Mouse (Mus musculus): ENCODE measurements around the gene Cntnap2. TPM values are rescaled to one million over a fixed set of nuclear protein-coding genes. Genes with fewer than 3 reads are reported as not detected.
"Not testable (repeated sequence)": the region's sequence is repeated elsewhere in the genome, so short reads cannot be mapped to it uniquely, and the experiment has no call there.

The Cntnap2 gene
- polyA plus RNA-seq, 3 experiments from 2014 or later = not detected

DNA sequence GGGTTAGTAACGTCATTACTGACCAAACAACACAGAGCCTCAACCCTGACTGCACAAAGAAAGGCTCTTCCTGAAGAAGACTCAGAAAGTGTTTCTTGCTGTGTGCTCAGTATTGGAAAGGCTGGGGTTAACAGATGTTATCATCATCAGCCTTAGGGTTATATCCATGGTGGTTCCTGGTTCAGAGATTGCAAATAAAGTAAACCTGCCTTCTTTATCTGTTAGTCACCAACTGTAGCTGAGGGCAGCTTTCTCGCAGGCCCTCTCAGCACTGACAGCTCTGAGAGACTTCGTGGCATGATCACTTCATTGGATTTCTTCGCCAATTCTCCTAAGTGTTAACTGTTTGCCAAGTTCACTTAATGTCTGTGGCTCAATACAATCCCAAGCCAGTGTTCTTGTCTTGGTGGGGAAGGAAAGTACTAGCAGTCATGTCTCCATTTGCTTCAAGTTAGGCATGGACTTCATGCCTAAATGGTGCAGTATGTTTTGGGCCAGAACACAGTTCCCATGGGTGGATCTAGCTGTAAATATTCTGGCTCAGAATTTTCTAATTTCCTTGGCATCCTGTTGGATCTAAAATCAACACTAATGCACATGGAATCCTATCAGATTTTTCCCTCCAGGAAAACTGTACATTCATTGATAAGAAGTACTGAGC, 2197.2 kb downstream of the Cntnap2 start:
- no peak for ATAC-seq

DNA sequence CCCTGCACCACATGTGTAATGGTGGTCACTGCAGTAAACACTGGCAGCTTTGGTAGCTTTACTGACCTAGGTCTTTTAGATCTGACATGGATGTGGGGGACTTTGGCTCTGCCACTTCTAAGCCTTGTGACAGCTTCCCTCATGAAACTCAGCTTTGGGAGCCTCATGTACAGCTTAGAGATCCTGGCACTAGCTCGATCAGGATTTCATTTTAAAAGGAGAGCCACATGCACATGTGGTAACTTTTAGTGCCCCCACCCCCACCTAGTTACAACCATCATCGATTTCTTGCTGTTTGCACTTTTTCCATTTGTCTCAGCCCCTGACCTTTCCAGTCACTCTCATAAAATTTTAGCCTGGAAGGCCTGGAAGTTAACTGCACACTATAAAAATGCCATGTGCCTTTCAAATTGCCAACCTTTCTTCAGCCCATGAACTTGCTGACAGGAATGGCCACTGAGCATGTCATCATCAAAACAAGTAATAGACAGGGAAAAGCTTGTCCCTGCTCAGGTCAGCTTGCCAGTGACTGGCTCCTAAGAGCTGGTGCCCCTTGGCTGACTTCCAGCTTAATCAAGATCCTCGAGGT, 2197.9 kb downstream of the Cntnap2 start:
- no peak for ATAC-seq

DNA sequence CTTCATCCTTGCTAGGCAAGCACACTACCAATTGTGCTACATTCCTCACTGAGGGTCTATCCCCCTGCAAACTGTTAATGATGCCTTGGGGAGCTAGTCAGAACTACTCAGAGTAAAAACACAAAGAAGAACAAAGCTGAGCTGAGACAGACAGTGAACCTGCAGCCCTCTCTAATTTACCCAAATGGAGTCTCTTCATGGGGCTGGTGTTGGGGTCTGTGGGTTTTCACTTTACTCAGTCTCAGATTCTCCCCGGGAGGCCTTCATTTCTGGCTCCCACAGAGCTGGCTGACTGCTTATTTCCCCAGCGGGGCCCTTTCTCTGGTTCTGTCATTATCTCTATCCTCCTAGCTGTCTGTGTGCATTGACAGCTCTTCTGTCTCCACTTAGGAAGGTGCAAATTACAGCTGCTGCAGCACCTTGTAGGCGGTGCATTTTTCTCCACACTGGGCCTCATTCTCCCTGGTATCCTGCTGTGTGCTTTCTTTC, 2200.5 kb downstream of the Cntnap2 start:
- ATAC-seq = no peak

DNA sequence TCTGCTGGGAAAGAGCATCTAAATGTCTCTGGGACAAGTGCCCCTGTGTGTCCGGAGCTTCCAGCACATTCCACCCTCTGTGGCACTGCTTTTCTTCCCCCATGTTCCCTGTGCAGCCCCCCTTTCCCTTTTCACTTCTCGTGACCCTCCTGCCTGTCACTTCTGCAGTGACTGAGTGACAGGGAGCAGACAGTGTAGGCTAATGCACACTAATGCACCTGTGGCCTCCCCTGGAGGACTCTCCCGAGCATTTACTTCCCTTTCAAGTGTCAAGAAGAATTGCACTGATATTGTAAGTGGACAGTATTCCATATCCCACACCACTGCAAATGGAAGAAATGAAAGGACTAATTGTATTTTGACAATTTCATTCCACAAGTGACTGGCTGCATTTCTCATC, 2208.1 kb downstream of the Cntnap2 start:
- no peak for ATAC-seq

DNA sequence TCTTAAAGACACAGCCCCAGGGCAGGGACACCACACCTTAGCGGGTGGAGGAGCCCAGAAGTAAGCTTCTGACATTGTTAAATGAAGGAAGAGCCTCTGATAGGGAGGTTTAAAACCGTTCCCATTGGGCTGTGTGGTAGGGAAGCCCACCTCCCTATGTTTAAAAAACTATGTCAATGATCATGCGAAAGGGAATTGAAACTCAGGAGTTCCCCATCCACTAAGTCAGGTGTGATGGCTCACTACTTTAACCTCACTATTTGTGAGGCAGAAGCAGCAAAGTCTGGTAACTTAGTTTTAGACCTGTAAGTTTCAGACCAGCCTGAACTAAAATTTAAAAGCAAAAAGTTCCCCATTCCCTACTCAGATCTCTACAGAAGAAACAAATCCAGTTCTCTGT, 2210.3 kb downstream of the Cntnap2 start:
- ATAC-seq = no peak

DNA sequence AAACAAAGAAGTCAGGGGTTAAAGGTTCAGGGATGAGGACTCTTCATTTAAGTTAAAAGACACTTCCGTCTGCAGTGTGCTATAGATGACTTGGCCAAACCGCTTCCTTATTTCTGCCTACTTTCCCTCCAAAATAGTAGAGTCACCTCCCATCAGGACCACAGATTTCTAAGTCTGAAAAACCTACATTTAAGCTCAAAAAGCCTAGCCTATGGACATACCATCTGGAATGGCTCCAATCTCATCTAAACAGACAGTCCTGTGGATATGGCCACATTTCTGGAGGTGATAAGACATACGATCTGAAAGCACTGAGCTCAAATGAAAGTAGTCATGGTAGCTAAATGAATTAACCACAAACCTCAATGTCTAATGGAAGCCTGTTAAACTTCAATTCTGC, 2212.4 kb downstream of the Cntnap2 start:
- no peak for ATAC-seq

DNA sequence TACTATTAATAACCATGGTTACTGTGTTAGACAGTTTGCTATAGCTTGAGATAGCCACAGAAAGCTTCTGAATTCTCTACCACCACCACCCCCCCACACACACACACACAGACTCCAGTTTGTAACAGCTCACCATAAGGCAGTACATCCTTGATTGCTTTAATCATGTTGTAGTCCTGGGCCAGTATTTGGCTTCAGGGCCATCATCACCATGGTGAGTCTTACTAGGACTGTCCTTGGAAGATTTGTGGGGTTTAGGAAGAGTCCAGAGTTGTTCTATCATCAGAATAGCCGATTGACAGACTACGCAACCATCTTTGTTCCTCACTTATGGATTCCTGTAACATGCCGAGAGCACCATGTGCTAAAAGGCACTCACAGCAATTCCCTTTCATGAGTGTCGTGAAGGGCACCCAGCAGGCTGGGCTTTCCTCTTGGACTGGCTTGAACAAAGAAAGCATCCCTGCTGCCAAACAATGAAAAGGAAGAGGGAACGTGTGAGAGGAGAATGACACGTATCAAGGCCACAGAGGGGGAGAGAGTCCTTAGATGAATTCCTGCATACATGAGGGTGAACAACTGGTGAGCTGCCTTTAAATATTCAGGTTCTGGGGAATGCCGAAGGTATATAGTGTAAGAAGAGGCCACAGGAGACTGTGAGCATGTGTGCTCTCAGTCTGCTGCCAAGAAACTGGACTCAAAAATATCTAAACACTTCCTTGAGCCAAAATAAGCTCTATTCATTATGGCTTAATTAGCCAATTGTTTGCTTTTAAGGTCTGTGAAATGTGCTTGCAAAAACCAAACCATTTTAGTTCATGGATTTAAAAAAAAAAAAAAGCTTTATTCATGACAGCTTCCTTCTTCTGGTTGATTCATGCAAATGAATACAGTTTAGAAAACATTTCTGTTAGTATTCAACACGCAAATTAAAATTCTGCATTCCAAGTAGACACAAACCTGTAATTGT, 2213.7 kb downstream of the Cntnap2 start:
- no peak for ATAC-seq

DNA sequence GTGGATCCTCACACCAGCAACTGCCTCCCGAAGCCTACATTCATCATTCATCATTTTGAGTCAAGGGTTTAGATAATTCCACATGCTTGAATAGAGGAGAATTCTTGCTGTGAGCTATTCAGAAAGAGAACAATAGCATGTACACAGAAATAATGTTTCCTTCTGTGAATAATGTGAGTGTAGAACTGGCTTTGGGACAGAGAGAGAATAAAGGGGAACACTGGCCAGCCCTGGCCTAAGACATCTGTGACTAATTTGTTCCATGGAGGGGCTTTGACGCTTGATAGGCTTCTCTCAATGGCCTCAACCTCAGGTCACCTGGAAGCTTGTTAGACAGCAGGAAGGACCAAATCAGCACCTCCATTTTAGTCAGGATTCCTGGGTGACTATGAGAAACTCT, 2215.9 kb downstream of the Cntnap2 start:
- no peak for ATAC-seq

DNA sequence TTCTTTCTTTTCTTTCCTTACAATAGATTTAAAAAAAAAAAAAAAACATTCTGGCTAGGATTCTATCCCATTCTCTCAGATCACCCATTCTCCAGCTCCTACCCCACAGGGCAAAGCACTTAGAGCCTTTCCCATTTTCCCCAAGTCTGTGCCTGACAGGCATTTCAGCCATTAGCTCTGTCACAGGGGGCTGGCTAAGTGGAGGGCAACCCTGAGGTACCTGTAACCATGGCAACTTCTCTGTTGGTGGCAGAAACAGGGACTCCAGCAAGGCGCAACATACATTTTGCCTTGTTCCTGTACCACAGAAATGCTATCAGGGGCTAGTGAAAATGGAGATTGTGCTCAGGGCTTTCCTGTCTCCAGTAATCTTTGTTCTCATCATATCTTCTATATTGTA, 2220.0 kb downstream of the Cntnap2 start:
- no peak for ATAC-seq

DNA sequence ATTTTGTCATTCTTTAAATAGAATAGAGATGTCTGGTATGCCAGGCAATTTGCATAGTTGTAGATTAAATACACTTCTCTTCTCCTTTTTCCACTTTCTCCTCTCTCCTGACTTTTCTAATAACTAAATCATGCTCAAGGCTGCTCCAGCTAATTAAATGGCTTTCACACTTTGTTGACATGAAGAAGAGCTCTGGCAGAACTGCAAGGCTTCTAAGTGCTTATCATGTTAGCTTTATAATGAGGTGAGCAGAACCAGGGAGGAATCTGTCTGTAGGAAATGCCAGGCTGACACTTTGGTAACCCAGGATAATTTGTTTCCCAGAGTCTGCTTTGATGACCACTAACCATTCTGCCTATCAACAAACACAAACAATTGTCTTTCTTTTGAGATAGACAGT, 2222.4 kb downstream of the Cntnap2 start:
- no peak for ATAC-seq

DNA sequence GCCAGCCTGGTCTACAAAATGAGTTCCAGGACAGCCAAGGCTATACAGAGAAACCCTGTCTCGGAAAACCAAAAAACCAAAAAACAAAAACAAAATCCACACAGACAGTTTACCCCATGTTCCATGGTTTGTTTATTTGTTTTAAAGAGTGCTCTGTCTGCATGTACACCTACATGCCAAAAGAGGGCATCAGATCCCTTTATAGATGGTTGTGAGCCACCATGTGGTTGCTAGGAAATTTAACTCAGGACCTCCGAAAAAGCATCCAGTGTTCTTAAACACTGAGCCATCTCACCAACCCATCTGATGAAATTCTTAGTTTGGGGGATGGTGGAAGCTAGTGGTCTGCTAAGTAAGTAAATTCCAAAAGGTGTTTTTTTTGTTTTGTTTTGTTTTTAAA, 2225.6 kb downstream of the Cntnap2 start:
- no peak for ATAC-seq

DNA sequence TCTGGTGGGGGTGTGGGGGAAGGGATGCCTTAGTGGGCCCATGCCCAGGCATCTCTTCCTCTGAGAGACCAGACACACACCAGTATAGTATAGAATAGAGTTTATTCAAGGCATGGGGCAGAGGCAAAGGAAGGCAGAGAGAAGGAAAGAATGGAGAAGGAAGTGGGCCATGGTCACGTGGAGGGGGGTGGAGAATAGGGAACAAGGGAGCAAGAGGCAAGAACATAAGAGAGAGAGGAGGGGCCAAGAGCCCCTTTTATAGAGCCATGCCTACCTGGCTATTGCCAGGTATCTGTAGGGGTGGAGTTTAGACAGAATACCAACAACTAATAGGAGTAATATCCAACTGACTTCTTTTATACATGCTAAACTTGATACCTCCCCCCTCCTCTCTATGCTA, 2226.6 kb downstream of the Cntnap2 start:
- ATAC-seq = no peak

DNA sequence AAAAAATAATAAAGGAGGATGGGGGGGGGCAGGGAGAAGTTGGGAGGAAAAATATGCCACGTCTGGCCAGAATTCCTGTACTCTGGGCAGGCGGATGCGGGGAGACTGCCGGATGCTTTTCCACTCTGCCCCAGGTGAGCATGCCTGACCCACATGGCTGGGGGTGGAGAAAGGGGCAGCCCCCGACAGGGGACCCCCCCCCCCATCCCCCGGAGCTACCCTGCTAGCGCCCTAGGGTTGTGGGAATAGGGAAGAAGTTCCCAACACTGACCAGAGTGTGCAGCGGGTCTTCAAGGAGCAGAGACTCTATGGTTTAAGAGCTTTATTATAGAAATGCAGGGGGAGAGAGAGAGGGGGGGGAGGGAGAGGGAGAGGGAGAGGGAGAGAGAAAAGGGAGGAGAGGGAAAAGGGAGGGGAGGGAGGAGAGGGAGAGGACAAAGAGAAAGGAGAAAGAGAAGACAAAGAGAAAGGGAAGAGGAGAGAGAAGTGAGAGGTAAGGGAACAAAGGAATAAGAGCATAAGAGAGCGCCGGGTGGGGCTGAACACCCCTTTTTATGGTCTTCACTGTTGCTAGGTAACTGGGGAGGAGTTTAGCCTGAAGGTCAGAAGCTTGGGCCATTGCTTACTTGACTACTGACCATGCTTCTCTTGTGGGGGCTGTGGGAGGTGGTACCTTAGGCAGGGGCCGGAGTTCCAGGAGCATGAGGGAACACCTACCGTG, 2227.2 kb downstream of the Cntnap2 start:
- not testable (repeated sequence) for ATAC-seq

DNA sequence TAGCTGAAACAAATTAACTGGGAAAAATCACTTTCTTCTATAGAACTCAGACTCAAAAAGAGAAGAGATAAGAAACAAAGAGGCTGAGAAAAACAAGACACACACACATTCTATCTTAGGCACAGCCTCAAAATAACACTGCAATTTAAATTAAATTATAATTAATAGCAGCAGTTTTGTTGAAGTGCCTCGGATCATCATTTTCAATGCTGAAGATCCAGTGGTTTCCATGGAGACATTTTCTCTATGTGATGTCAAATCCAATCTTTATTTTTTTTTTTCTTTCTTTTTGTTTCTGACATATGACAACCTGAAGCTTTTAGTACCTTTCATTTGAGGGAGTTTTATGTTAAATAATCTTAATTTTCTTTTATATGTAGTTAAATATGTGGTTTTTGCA, 2228.6 kb downstream of the Cntnap2 start:
- no peak for ATAC-seq

DNA sequence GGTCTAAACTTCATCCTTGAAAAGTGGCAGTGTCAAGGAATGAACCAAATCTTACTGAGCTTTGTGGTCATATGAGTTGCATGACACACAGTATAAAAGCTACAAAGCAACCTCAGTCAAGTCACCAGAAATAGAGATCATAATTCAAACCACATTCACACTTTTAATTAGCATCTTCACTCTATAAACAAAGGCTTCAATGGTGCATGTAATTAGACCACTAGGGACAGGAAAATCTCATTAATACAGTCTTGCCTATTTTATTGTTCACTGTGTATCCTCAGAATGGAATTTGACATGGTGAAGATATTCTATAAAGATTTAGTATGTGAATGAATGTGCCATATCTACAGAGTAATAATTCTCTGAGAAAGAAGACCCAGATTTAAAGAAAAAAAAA, 2232.8 kb downstream of the Cntnap2 start:
- ATAC-seq = no peak

DNA sequence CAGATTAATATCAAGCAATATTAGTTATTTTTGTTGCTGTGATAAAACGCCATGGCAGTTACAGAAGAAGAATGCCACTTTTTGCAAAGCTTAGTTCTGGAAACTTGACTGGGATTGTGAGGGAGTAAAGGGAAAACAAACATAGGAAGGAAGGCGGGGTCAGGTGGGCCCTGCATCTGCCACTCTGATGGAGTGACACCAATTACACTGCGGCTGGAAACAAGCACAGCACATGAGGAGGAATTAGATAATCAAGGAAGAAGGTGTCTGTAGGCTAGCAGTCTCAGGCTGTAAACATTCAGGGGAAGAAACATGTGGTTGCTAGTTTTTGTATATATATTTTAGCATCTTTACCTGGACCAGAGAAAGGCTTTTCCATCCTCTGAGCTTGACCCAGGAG, 2233.3 kb downstream of the Cntnap2 start:
- no peak for ATAC-seq

DNA sequence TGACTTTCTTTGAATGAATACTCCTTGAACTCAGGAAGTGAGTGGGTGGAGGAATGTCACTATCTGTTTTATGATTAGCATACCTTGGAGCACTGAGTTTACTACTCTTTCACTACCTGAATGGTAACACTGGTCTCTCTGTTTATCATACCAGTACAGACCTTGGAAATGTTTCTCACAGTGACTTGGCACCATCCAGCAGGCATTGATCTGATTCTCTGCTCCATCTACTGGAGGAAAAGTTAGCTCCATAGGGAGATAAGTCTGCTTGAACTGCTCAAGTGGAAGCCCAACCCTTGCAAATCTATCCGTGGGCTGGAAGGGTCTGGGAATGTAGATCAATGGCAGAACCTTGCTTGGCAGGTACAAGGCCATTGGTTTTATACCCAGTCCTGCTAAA, 2235.3 kb downstream of the Cntnap2 start:
- ATAC-seq = no peak

DNA sequence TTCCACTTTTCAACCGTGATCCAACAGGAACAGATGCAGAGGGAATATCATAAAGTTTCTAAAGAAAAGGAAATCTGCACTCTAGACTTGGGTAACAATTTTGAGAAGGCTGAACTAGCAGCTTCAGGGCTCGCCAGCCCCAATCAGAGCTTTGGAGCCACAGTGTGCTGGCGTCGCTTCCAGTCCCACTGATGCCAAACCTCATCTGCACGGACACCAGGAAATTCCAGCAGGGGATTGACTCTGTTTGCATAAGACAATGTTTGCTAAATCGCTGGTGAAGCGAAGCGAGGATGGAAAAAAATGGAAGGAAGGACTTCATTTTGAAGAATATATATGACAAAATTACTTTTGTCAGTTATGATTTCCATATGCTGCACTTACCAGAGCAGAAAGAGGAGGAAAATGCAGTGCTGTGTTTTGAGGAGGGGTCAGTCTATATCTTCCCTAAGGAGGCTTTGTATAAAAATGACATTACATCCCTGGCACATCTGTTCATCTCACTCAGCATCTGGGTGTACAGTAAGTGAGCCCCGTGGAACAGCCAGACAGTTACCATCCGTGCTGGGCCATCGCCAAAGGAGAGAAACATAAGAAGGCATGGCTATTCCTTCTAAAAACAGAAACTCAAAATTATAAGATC, 2245.8 kb downstream of the Cntnap2 start:
- no peak for ATAC-seq

DNA sequence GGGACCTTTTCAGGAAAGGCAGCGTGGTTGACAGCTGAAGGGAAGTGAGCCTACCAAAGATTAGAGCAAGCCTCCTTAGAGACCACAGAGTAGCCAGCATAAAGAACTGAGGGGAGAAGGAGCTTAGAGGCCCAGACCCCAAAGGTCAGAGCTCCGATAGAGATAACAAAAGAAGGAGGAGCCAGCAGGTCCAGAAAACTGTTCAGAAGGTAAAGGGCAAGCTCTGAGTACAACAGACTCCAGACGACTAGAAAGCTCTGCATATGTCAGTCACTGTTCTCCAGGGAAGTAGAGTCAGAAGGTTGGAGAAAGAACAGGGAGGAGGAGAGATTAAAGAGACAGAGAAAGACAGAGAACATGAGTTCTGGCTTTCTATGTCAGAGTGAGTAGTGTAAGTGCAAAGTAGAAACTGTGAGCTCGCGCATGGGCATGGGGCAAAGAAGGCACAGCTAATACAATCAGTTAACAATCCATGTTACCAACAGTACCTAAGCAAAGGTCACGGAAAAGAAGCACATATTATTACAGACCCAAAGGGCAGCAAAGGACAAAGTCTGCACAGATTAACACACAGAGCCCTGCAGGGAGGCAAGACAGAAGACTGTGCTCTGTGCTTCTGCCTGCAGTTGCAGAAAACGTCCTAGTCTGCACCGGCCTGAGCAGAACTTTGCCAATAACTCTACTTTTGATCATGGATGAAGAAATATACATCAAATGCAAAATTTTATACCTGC, 2247.1 kb downstream of the Cntnap2 start:
- no peak for ATAC-seq

DNA sequence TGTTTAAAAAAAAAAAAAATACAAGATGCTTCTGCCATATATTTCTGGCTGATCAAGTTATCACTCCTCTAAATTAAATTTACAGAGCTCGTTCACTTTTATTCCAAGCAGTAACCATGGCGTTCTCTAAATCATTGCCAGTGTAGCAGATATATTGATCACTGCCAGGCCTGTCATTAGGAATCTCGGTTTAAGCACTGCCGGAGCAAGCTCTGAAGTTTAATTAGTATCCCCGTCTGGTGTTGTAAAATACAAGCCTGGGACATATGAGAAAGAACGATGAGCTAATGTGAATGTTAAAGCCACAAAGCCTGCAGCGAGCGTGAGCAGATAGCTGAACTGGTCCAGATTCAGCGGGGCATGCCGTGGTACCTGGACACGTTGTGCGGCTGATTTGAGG, 2247.8 kb downstream of the Cntnap2 start:
- ATAC-seq = no peak

DNA sequence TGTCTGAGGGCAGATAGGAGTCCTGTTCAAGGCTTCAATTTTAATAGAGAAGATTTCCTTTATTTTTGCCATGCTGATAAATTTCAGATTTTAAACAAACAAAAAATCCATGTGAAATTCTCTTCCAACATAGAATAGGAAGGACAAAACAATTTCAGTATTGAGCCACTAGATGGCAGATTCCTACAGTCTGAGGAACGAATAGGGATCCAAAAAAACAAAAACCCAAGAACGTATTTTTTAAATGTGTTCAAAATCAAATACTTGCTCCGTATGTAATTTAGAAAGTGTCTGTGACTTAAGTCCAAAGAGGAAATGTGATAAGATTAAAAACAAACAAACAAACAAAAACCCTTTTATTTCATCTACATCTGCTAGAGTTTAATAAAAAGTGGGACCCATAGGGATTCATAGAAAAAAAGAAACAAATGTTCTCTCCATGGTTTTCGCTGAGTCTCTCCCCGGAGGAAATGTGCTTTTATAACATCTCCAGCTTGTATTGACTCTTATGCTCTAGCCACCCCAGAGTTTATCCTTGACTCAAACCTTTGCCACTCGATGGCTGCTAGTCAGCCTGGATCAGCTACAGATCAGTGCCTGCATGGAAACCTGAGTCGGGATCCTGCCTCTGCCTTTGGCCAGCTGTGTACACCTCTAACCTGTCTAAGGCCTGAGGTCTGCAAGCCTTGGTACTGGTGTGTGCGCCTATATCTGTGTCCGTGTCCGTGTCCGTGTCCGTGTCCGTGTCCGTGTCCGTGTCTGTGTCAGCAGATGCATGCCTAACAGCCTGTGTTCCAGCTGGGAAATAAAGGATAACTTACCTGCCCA, 2255.6 kb downstream of the Cntnap2 start:
- ATAC-seq = peak; percentile 67
